Mouse (Mus musculus): Measurements from ENCODE around the gene Gm10097.

Gene Gm10097

GRCm38 (mm10) chr10:5068676-5069265 lies at the start of gene Gm10097:
TSS of gene Gm10097 (plus strand) at chr10:5069192.
- DNase-seq (ENCODE audit: low spot score in 2 of 2), result no peak

- DNase-seq (ENCODE audit: low spot score in 2 of 2), result no peak
Observed at GRCm38 (mm10) chr10:5025906-5026305, 43.1 kb upstream of the Gm10097 start.

GRCm38 (mm10) chr10:5027208-5027607 lies 41.8 kb upstream of the Gm10097 start:
- no peak for DNase-seq (ENCODE audit: low spot score in 2 of 2)

- DNase-seq (ENCODE audit: low spot score in 2 of 2), result no peak
Observed at GRCm38 (mm10) chr10:5028301-5028700, 40.7 kb upstream of the Gm10097 start.

GRCm38 (mm10) chr10:5029161-5029560 lies 39.8 kb upstream of the Gm10097 start:
- no peak for DNase-seq (ENCODE audit: low spot score in 2 of 2)

- no peak for DNase-seq (ENCODE audit: low spot score in 2 of 2)
Observed at GRCm38 (mm10) chr10:5029883-5030282, 39.1 kb upstream of the Gm10097 start.

- no peak for DNase-seq (ENCODE audit: low spot score in 2 of 2)
Observed at GRCm38 (mm10) chr10:5032192-5033048, 36.6 kb upstream of the Gm10097 start.

GRCm38 (mm10) chr10:5041254-5041653 lies 27.7 kb upstream of the Gm10097 start:
- no peak for DNase-seq (ENCODE audit: low spot score in 2 of 2)

GRCm38 (mm10) chr10:5044481-5044880 lies 24.5 kb upstream of the Gm10097 start:
- DNase-seq (ENCODE audit: low spot score in 2 of 2), result no peak

GRCm38 (mm10) chr10:5045213-5045612 lies 23.8 kb upstream of the Gm10097 start:
- DNase-seq (ENCODE audit: low spot score in 2 of 2), result no peak

GRCm38 (mm10) chr10:5045671-5046070 lies 23.3 kb upstream of the Gm10097 start:
- DNase-seq (ENCODE audit: low spot score in 2 of 2), result no peak

- DNase-seq (ENCODE audit: low spot score in 2 of 2), result no peak
Observed at GRCm38 (mm10) chr10:5056243-5056735, 12.7 kb upstream of the Gm10097 start.

- no peak for DNase-seq (ENCODE audit: low spot score in 2 of 2)
Observed at GRCm38 (mm10) chr10:5056940-5057339, 12.1 kb upstream of the Gm10097 start.

- no peak for DNase-seq (ENCODE audit: low spot score in 2 of 2)
Observed at GRCm38 (mm10) chr10:5057661-5058060, 11.3 kb upstream of the Gm10097 start.

- DNase-seq (ENCODE audit: low spot score in 2 of 2), result no peak
Observed at GRCm38 (mm10) chr10:5058876-5059275, 10.1 kb upstream of the Gm10097 start.

GRCm38 (mm10) chr10:5059983-5060382 lies 9.0 kb upstream of the Gm10097 start:
- DNase-seq (ENCODE audit: low spot score in 2 of 2), result no peak

- DNase-seq (ENCODE audit: low spot score in 2 of 2), result no peak
Observed at GRCm38 (mm10) chr10:5067113-5067512, 1.9 kb upstream of the Gm10097 start.

GRCm38 (mm10) chr10:5070168-5070940 lies 1.4 kb downstream of the Gm10097 start:
- DNase-seq (ENCODE audit: low spot score in 2 of 2), result no peak

- DNase-seq (ENCODE audit: low spot score in 2 of 2), result no peak
Observed at GRCm38 (mm10) chr10:5070941-5071231, 1.9 kb downstream of the Gm10097 start.

- no peak for DNase-seq (ENCODE audit: low spot score in 2 of 2)
Observed at GRCm38 (mm10) chr10:5072054-5072453, 3.1 kb downstream of the Gm10097 start.

GRCm38 (mm10) chr10:5075724-5076123 lies 6.7 kb downstream of the Gm10097 start:
- DNase-seq (ENCODE audit: low spot score in 2 of 2), result no peak

- peak; percentile 38 to 72 for DNase-seq (ENCODE audit: low spot score in 2 of 2)
Observed at GRCm38 (mm10) chr10:5079945-5080468, 11.0 kb downstream of the Gm10097 start.

All from urinary bladder, postnatal 4 days (tissue).